Mouse (Mus musculus) E14TG2a.4 (cell line): ENCODE results near the gene Ypel5.

ENCODE experiments used
- H3K27me3 ChIP-seq: 2 replicates; pipeline ENCODE4 v1.6.1; 2014; ENCODE audit warnings: low read length, control low read depth; ENCODE audit not compliant: insufficient read depth
- H3K36me3 ChIP-seq: 2 replicates; pipeline ENCODE4 v1.6.1; 2014; ENCODE audit warnings: low read length, control low read depth; ENCODE audit not compliant: insufficient read depth
- H3K4me1 ChIP-seq: replicated peaks from 2 replicates; pipeline ENCODE4 v1.6.1; 2014; ENCODE audit warnings: low read depth, low read length, control low read depth
- H3K4me3 ChIP-seq: replicated peaks from 2 replicates; pipeline ENCODE4 v1.5.1; 2014; ENCODE audit warnings: mild to moderate bottlenecking, low read length
- H3K9me3 ChIP-seq: 2 replicates; pipeline ENCODE4 v1.6.1; 2014; ENCODE audit warnings: low read length, control low read depth
- CTCF ChIP-seq: conservative IDR thresholded peaks from 2 replicates; pipeline ENCODE4 v1.5.1; 2014; ENCODE audit warnings: low read length
- NANOG ChIP-seq: IDR thresholded peaks from 2 replicates; pipeline ENCODE4 v1.6.1; 2014; ENCODE audit warnings: borderline replicate concordance, low read length, mixed read lengths
- POU5F1 ChIP-seq: IDR thresholded peaks from 2 replicates; pipeline ENCODE4 v1.6.1; 2014; ENCODE audit warnings: low read length, borderline replicate concordance

The Ypel5 gene

GRCm38 (mm10) chr17:72813419-72814315 lies 22.6 kb upstream of the Ypel5 start:
- Histone ChIP-seq H3K36me3 (no peaks in the 10 kb centered on the region), H3K4me3 (no peak overlapping the region), H3K27me3 (0 out of 2 replicates have a peak, but pooled peaks cover 10% of the 10 kb centered on the region), H3K4me1 (peaks cover 7% of the 10 kb centered on the region), H3K9me3 (no peaks in the 10 kb centered on the region)
- peak; percentile 96 for TF ChIP-seq CTCF
- no peak for TF ChIP-seq NANOG
- TF ChIP-seq POU5F1, result no peak

GRCm38 (mm10) chr17:72817574-72817973 lies 18.7 kb upstream of the Ypel5 start:
- Histone ChIP-seq H3K27me3 (0 out of 2 replicates have a peak, but pooled peaks cover 6% of the 10 kb centered on the region), H3K36me3 (no peaks in the 10 kb centered on the region), H3K4me1 (peaks cover 7% of the 10 kb centered on the region), H3K9me3 (no peaks in the 10 kb centered on the region), H3K4me3 (no peak overlapping the region)
- TF ChIP-seq CTCF (no peak), POU5F1 (no peak), NANOG (no peak)

DNA sequence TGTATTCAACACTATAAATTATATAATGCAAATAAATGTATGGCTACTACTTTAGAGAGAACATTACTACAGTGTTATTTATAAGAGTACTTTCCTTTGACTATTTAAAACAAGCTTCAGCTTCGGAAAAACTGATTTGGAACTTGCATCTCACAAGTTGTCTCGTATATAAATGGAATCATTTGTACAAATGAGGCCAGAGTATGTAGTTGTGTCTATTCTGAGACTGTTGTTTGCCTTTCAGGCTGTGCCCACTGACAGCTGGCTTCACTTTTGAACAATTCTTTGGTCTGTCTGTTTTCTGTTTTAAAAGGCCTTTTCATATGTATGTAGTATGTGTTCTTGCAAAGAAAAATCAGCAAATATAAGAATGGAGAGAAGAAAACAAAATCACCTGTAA lies 16.5 kb upstream of the Ypel5 start:
- H3K36me3 ChIP-seq, result no peaks in the 10 kb centered on the region
- H3K9me3 ChIP-seq, result peaks cover 4% of the 10 kb centered on the region; the same call in 1 of the 2 replicates
- no peak overlapping the region for H3K4me3 ChIP-seq
- H3K4me1 ChIP-seq, result no peaks in the 10 kb centered on the region
- H3K27me3 ChIP-seq, result 0 out of 2 replicates have a peak, but pooled peaks cover 6% of the 10 kb centered on the region
- TF ChIP-seq POU5F1, result no peak
- no peak for TF ChIP-seq CTCF
- TF ChIP-seq NANOG, result no peak

DNA sequence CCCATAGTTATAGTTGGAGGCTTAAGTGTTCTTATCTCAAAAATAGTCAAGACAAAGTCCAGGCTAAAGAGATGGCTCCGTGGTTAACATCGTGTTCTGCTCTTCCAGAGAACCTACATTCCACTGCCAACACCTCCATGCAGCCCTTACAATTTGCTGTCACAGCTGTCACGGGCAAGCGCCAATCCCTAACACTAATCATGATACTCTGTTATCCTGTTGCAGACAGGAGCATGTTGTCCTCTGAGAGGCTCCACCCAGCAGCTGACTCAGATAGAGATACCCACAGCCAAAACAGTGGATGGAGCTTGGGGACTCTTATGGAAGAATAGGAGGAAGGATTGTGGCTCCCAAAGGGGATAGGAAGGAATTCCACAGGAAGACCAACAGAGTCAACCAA lies 15.8 kb upstream of the Ypel5 start:
- no peaks in the 10 kb centered on the region for H3K36me3 ChIP-seq
- TF ChIP-seq POU5F1 (no peak), NANOG (no peak), CTCF (no peak)
- H3K4me3 ChIP-seq, result no peak overlapping the region
- H3K4me1 ChIP-seq, result no peaks in the 10 kb centered on the region
- peaks cover 11% of the 10 kb centered on the region for H3K9me3 ChIP-seq
- 0 out of 2 replicates have a peak, but pooled peaks cover 3% of the 10 kb centered on the region for H3K27me3 ChIP-seq

- Histone ChIP-seq H3K27me3 (no peaks in the 10 kb centered on the region), H3K4me1 (no peaks in the 10 kb centered on the region), H3K4me3 (no peak overlapping the region), H3K36me3 (no peaks in the 10 kb centered on the region; the same call in 1 of the 2 replicates), H3K9me3 (peaks cover 26% of the 10 kb centered on the region)
- no peak for TF ChIP-seq CTCF
- TF ChIP-seq NANOG, result no peak
- TF ChIP-seq POU5F1, result no peak
Observed at GRCm38 (mm10) chr17:72821923-72822322, 14.3 kb upstream of the Ypel5 start.

DNA sequence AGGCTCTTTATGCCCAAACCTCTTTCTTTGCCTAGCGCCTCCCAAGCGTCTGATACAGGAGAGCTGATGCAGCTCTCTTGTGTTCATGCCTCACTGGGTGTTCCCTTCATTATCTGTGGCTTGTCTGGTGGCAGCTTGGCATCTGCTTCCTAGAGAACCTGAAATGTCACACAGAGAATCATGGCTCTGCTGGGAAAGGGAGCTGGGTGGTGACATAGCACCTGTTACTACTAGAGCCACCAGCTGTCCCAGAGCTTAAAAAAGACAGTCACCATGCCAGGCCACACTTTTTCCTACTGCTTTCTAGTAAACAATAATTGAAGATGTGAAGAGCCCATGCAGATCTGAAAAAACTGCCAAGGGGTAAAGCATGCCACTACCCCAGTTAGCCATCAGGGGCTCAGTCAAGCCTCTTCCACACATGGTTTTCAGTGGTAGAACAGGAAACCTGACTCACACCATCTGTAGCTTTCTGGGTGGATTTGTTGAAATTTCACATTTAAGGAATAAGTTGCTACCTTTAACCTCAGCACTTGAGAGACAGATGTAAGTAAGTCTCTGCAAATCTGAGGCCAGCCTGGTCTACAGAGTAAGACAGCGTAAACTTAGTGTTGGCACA lies 9.2 kb upstream of the Ypel5 start:
- no peaks in the 10 kb centered on the region for H3K4me1 ChIP-seq
- TF ChIP-seq CTCF, result no peak
- TF ChIP-seq POU5F1, result no peak
- no peak for TF ChIP-seq NANOG
- H3K27me3 ChIP-seq, result no peaks in the 10 kb centered on the region
- H3K36me3 ChIP-seq, result no peaks in the 10 kb centered on the region; the same call in 1 of the 2 replicates
- H3K4me3 ChIP-seq, result no peak overlapping the region
- peaks cover 49% of the 10 kb centered on the region for H3K9me3 ChIP-seq

- Histone ChIP-seq H3K27me3 (no peaks in the 10 kb centered on the region), H3K9me3 (peaks cover 49% of the 10 kb centered on the region), H3K36me3 (no peaks in the 10 kb centered on the region; the same call in 1 of the 2 replicates), H3K4me3 (no peak overlapping the region), H3K4me1 (no peaks in the 10 kb centered on the region)
- TF ChIP-seq POU5F1 (no peak), NANOG (no peak), CTCF (no peak)
Observed at GRCm38 (mm10) chr17:72828027-72828678, 8.1 kb upstream of the Ypel5 start.

GRCm38 (mm10) chr17:72828687-72829086 lies 7.6 kb upstream of the Ypel5 start:
- TF ChIP-seq CTCF, result no peak
- no peak for TF ChIP-seq NANOG
- TF ChIP-seq POU5F1, result no peak
- peaks cover 49% of the 10 kb centered on the region for H3K9me3 ChIP-seq
- no peaks in the 10 kb centered on the region for H3K4me1 ChIP-seq
- H3K4me3 ChIP-seq, result no peak overlapping the region
- no peaks in the 10 kb centered on the region for H3K27me3 ChIP-seq
- H3K36me3 ChIP-seq, result no peaks in the 10 kb centered on the region; the same call in 1 of the 2 replicates
